Mouse (Mus musculus) CH12.LX (cell line): Measurements from ENCODE around the gene Gm4869. TPM values are rescaled to one million over a fixed set of nuclear protein-coding genes. Genes with fewer than 3 reads are reported as not detected.

Experiments used
- DNase-seq: peaks from one replicate; pipeline ENCODE4 v3.0.0-alpha.2; 2013; ENCODE audit errors: extremely low read depth
- H3K27ac ChIP-seq: 2 replicates; pipeline ENCODE4 v1.5.1; 2012; ENCODE audit warnings: low read depth, mild to moderate bottlenecking, control low read depth, moderate library complexity; ENCODE audit not compliant: insufficient read depth
- H3K27me3 ChIP-seq: replicated peaks from 2 replicates; pipeline ENCODE3; 2012; ENCODE audit warnings: inconsistent platforms
- H3K36me3 ChIP-seq, 2 experiments: replicated peaks in 1 of 2; 2 replicates each; pipeline versions ENCODE3 to v1.6.1; 2012; ENCODE audit warnings: inconsistent platforms in 1 of 2, low read length in 1 of 2, mild to moderate bottlenecking in 1 of 2, mixed read lengths in 1 of 2, moderate library complexity in 1 of 2; ENCODE audit not compliant: control insufficient read depth in 1 of 2, insufficient read depth in 1 of 2
- H3K4me1 ChIP-seq, 2 experiments: 2 replicates each; pipeline ENCODE4 v1.6.1; 2012; ENCODE audit warnings: inconsistent platforms in 1 of 2, moderate library complexity in 1 of 2; ENCODE audit not compliant: insufficient read depth in 2 of 2, control insufficient read depth in 1 of 2
- H3K4me2 ChIP-seq: 2 replicates; pipeline ENCODE4 v1.6.1; 2012; ENCODE audit warnings: low read depth, mild to moderate bottlenecking, control low read depth; ENCODE audit not compliant: poor library complexity, insufficient read depth, severe bottlenecking
- H3K4me3 ChIP-seq, 3 experiments: fragments of 150-350 bp in 1 of 3; sonication (generic) in 1 of 3; replicated peaks in 1 of 3; 2 replicates each; pipeline versions ENCODE3 to v1.5.1; 2011 to 2012; ENCODE audit warnings: low read depth in 2 of 3, low read length in 2 of 3, mild to moderate bottlenecking in 2 of 3, moderate library complexity in 2 of 3, control low read depth in 1 of 3, improper control_type of control experiment in 1 of 3, inconsistent platforms in 1 of 3, mixed read lengths in 1 of 3; ENCODE audit not compliant: poor library complexity in 1 of 3
- H3K79me2 ChIP-seq: replicated peaks from 2 replicates; pipeline ENCODE4 v1.6.1; 2012; ENCODE audit warnings: mild to moderate bottlenecking, moderate library complexity; ENCODE audit not compliant: control insufficient read depth, poor library complexity, insufficient read depth, severe bottlenecking; ENCODE audit errors: extremely low read depth
- H3K9ac ChIP-seq: 2 replicates; pipeline ENCODE4 v1.6.1; 2012; ENCODE audit warnings: low read depth, mild to moderate bottlenecking, control low read depth, moderate library complexity; ENCODE audit not compliant: insufficient read depth
- H3K9me3 ChIP-seq: replicated peaks from 2 replicates; pipeline ENCODE3; 2012; ENCODE audit warnings: low read length, inconsistent platforms, mixed read lengths
- CHD1 ChIP-seq: IDR thresholded peaks from 2 replicates; pipeline ENCODE4 v1.6.1; 2012; ENCODE audit warnings: low read depth, low read length, improper control_type of control experiment, inconsistent platforms
- CTCF ChIP-seq, 2 experiments: IDR thresholded peaks in 1 of 2; conservative IDR thresholded peaks in 1 of 2; 2 replicates each; pipeline ENCODE4 v1.5.1; 2011 to 2012; ENCODE audit warnings: low read depth in 2 of 2, low read length in 2 of 2, improper control_type of control experiment in 1 of 2, inconsistent platforms in 1 of 2, mild to moderate bottlenecking in 1 of 2, moderate library complexity in 1 of 2
- ETS1 ChIP-seq: conservative IDR thresholded peaks from 2 replicates; pipeline ENCODE4 v1.6.1; 2012; ENCODE audit warnings: low read depth, mild to moderate bottlenecking, inconsistent platforms, low read length, improper control_type of control experiment, moderate library complexity
- HCFC1 ChIP-seq: IDR thresholded peaks from 2 replicates; pipeline ENCODE4 v1.6.1; 2012; ENCODE audit warnings: low read depth, mild to moderate bottlenecking, inconsistent platforms, low read length, improper control_type of control experiment
- JUN ChIP-seq: IDR thresholded peaks from 2 replicates; pipeline ENCODE4 v1.6.1; 2011; ENCODE audit warnings: low read depth, mild to moderate bottlenecking, low read length, improper control_type of control experiment, moderate library complexity; ENCODE audit not compliant: insufficient read depth
- JUND ChIP-seq: conservative IDR thresholded peaks from 2 replicates; pipeline ENCODE4 v1.6.1; 2011; ENCODE audit warnings: low read depth, low read length, improper control_type of control experiment
- KAT2A ChIP-seq: IDR thresholded peaks from 2 replicates; pipeline ENCODE4 v1.6.1; 2012; ENCODE audit warnings: low read length, improper control_type of control experiment, inconsistent platforms; ENCODE audit not compliant: insufficient replicate concordance
- MAFK ChIP-seq: IDR thresholded peaks from 2 replicates; pipeline ENCODE4 v1.6.1; 2011; ENCODE audit warnings: low read length, improper control_type of control experiment; ENCODE audit not compliant: insufficient replicate concordance
- MAZ ChIP-seq: IDR thresholded peaks from 2 replicates; pipeline ENCODE4 v1.6.1; 2012; ENCODE audit warnings: low read depth, mild to moderate bottlenecking, inconsistent platforms, low read length, improper control_type of control experiment, moderate library complexity
- MEF2A ChIP-seq: IDR thresholded peaks from 2 replicates; pipeline ENCODE4 v1.6.1; 2014; ENCODE audit warnings: low read depth, mild to moderate bottlenecking, inconsistent platforms, low read length, improper control_type of control experiment, borderline replicate concordance
- MXI1 ChIP-seq: IDR thresholded peaks from 2 replicates; pipeline ENCODE4 v1.6.1; 2011; ENCODE audit warnings: mild to moderate bottlenecking, low read depth, low read length, improper control_type of control experiment
- MYC ChIP-seq: IDR thresholded peaks from 2 replicates; pipeline ENCODE4 v1.6.1; 2011; ENCODE audit warnings: low read depth, mild to moderate bottlenecking, improper control_type of control experiment, low read length
- NELFE ChIP-seq: IDR thresholded peaks from 2 replicates; pipeline ENCODE4 v1.6.1; 2011; ENCODE audit warnings: low read depth, low read length, improper control_type of control experiment
- PAX5 ChIP-seq: IDR thresholded peaks from 2 replicates; pipeline ENCODE4 v1.6.1; 2012; ENCODE audit warnings: low read length, inconsistent platforms, mixed read lengths
- POLR2A ChIP-seq: IDR thresholded peaks from 2 replicates; pipeline ENCODE4 v1.6.1; 2011; ENCODE audit warnings: low read depth, mild to moderate bottlenecking, improper control_type of control experiment, low read length
- RAD21 ChIP-seq: IDR thresholded peaks from 2 replicates; pipeline ENCODE4 v1.6.1; 2011; ENCODE audit warnings: low read depth, mild to moderate bottlenecking, low read length, improper control_type of control experiment, moderate library complexity
- RCOR1 ChIP-seq: conservative IDR thresholded peaks from 2 replicates; pipeline ENCODE4 v1.6.1; 2012; ENCODE audit warnings: low read depth, mild to moderate bottlenecking, inconsistent platforms, low read length, improper control_type of control experiment
- SIN3A ChIP-seq: IDR thresholded peaks from 2 replicates; pipeline ENCODE4 v1.6.1; 2012; ENCODE audit warnings: low read length, improper control_type of control experiment, inconsistent platforms
- SMC3 ChIP-seq: IDR thresholded peaks from 2 replicates; pipeline ENCODE4 v1.6.1; 2011; ENCODE audit warnings: low read depth, low read length, improper control_type of control experiment
- TBP ChIP-seq: conservative IDR thresholded peaks from 2 replicates; pipeline ENCODE4 v1.6.1; 2011; ENCODE audit warnings: low read depth, low read length, improper control_type of control experiment
- UBTF ChIP-seq: IDR thresholded peaks from 2 replicates; pipeline ENCODE4 v1.6.1; 2012; ENCODE audit warnings: low read depth, mild to moderate bottlenecking, inconsistent platforms, low read length, improper control_type of control experiment, moderate library complexity
- USF1 ChIP-seq: IDR thresholded peaks from 2 replicates; pipeline ENCODE4 v1.6.1; 2014; ENCODE audit warnings: low read depth, mild to moderate bottlenecking, inconsistent platforms, low read length, improper control_type of control experiment
- ZKSCAN1 ChIP-seq: IDR thresholded peaks from 2 replicates; pipeline ENCODE4 v1.6.1; 2012; ENCODE audit warnings: low read depth, inconsistent platforms, low read length, improper control_type of control experiment, borderline replicate concordance
- ZMIZ1 ChIP-seq: IDR thresholded peaks from 2 replicates; pipeline ENCODE4 v1.6.1; 2012; ENCODE audit warnings: low read depth, mild to moderate bottlenecking, inconsistent platforms, low read length, improper control_type of control experiment
- ZNF384 ChIP-seq: IDR thresholded peaks from 2 replicates; pipeline ENCODE4 v1.6.1; 2012; ENCODE audit warnings: low read depth, low read length, improper control_type of control experiment, inconsistent platforms
- dilution Hi-C: fragments of 300-500 bp; cut with MboI; formaldehyde crosslinking; loops from 2 replicates; pipeline ENCODE4 v1.14.3; 2020; ENCODE audit warnings: low sequenced_read_pairs; ENCODE audit not compliant: extremely low pct_unique_long_range_greater_than_20kb, extremely low pct_ligation_motif_present
- in situ Hi-C: fragments of 300-500 bp; cut with MboI; formaldehyde crosslinking; loops from 3 replicates; pipeline ENCODE4 v1.14.3; 2019; ENCODE audit warnings: low sequenced_read_pairs, low pct_ligation_motif_present, low pct_unique_long_range_greater_than_20kb, mixed read lengths
- polyA plus RNA-seq: library from polyadenylated mRNA; unstranded; fragments of >175 nt; gene quantifications from 2 replicates; pipeline ENCODE4 v1.2.1, GENCODE M21; 2012; ENCODE audit warnings: low read depth; ENCODE audit not compliant: insufficient read length
- total RNA-seq, 2 experiments: library from RNA; depleted of rRNA; stranded (reverse); fragments of 300-350 nt in 1 of 2; fragments of >200 nt in 1 of 2; gene quantifications; 2 replicates each; pipeline ENCODE4 v1.2.3; 2012 to 2014

The Gm4869 gene
- total and polyA plus RNA-seq, 3 experiments, result not detected

- dilution Hi-C loops, result no loop called here
- Histone ChIP-seq H3K4me3 (no peak overlapping the region), H3K4me2 (no peak overlapping the region)
Observed at GRCm38 (mm10) chr5:140464943-140465342, 19.5 kb downstream of the Gm4869 start.

GRCm38 (mm10) chr5:140472336-140472735 is 26.9 kb downstream of the Gm4869 start:
- Histone ChIP-seq H3K4me2 (no peak overlapping the region), H3K9me3 (no peaks in the 10 kb centered on the region), H3K27me3 (no peaks in the 10 kb centered on the region), H3K36me3 (peaks cover 0 to 10% of the 10 kb centered on the region in 2 experiments), H3K9ac (no peak overlapping the region), H3K4me3 (no peak overlapping the region), H3K27ac (no peak overlapping the region), H3K4me1 (no peaks in the 10 kb centered on the region), H3K79me2 (no peaks in the 10 kb centered on the region)
- in situ Hi-C loops (no loop called here), dilution Hi-C loops (no loop called here)
- TF ChIP-seq JUN, result no peak
- TF ChIP-seq ETS1, result no peak
- TF ChIP-seq PAX5, result no peak
- TF ChIP-seq UBTF, result no peak
- no peak for TF ChIP-seq MAZ
- peak; percentile 27 to 83; a peak in 3 of 4 replicates for TF ChIP-seq CTCF (conservative IDR thresholded peaks at IDR 0.05 in 1 of 2, IDR thresholded peaks at IDR 0.05 in 1 of 2; ENCODE audit: low read depth in 2 of 2, low read length in 2 of 2)
- no peak for TF ChIP-seq TBP
- no peak for TF ChIP-seq NELFE
- TF ChIP-seq MEF2A, result no peak
- no peak for TF ChIP-seq MXI1
- TF ChIP-seq ZNF384, result no peak
- TF ChIP-seq SMC3, result peak; percentile 72
- TF ChIP-seq USF1, result no peak
- TF ChIP-seq RAD21, result peak; percentile 85
- no peak for TF ChIP-seq POLR2A
- DNase-seq, result peak; percentile 59

More at GRCm38 (mm10) chr5:140464943-140465342, 19.5 kb downstream of the Gm4869 start:
- in situ Hi-C loops, result no loop called here
- no peak overlapping the region for H3K9ac ChIP-seq
- peaks cover 15% of the 10 kb centered on the region for H3K9me3 ChIP-seq
- H3K27ac ChIP-seq, result no peak overlapping the region
- no peaks in the 10 kb centered on the region for H3K4me1 ChIP-seq
- H3K79me2 ChIP-seq, result no peaks in the 10 kb centered on the region
- TF ChIP-seq JUN (no peak), KAT2A (no peak), NELFE (no peak), CHD1 (no peak), RCOR1 (no peak), MAFK (no peak), SIN3A (no peak), MYC (no peak), ZKSCAN1 (no peak), ETS1 (no peak), JUND (no peak), MXI1 (no peak), ZMIZ1 (no peak), HCFC1 (no peak), USF1 (no peak), TBP (no peak)
- no peaks in the 10 kb centered on the region for H3K27me3 ChIP-seq
- H3K36me3 ChIP-seq, result peaks cover 0 to 21% of the 10 kb centered on the region in 2 experiments
- no peak for DNase-seq
